Comparison of ENCODE assay signal across 9 mouse cellular contexts in genomic region chr5:103211101-103211848, GRCm38 (mm10). TPM values are rescaled to one million over a fixed set of nuclear protein-coding genes. Genes with fewer than 3 reads are reported as not detected.
DNase-seq lines count a peak whose midpoint lies in the region; ATAC-seq and TF ChIP-seq lines count a peak whose summit lies in the region.
"Had no signal": no experiment of that assay in that cellular context is flagged by ENCODE, and none has a peak within 500 bp of the region (broad histone marks: within the 10 kb centered on the region; RNA-seq: fewer than 3 reads in every experiment).

TSS of gene Mapk10 (minus strand) at chr5:103211334.

- intact Hi-C loops in heart, postnatal 10 days (cut with DNase I) = loop anchor here (2.0 kb wide), 1 partner anchor 34 kb away; no protein-coding TSS in a partner anchor

- no peak within 1 kb of the TSS for H3K9ac ChIP-seq in lung, embryonic 14.5 days
- H3K9ac ChIP-seq in forebrain, embryonic 12.5 days = peak within 1 kb of the TSS; percentile 65
- H3K9ac ChIP-seq in liver, embryonic 11.5 days (ENCODE audit: low read depth, low read length) = no peak within 1 kb of the TSS
- H3K9ac ChIP-seq: liver, embryonic 15.5 days had no signal

- H3K4me3 ChIP-seq in lung, embryonic 14.5 days (ENCODE audit: low read depth, low read length) = no peak within 1 kb of the TSS
- H3K4me3 ChIP-seq in lung, adult 2 months (replicated peaks; ENCODE audit: extremely low read depth, low read depth, low read length) = no peak within 1 kb of the TSS
- peak within 1 kb of the TSS; percentile 45 for H3K4me3 ChIP-seq in forebrain, embryonic 12.5 days (replicated peaks)
- no peak within 1 kb of the TSS for H3K4me3 ChIP-seq in liver, embryonic 11.5 days (ENCODE audit: low read depth, low read length)
- H3K4me3 ChIP-seq: liver, embryonic 15.5 days had no signal

- H3K4me1 ChIP-seq in lung, embryonic 14.5 days (ENCODE audit: insufficient read depth) = no peaks in the 10 kb centered on the region; the same call in 1 of the 2 replicates
- H3K4me1 ChIP-seq in lung, adult 2 months (ENCODE audit: control insufficient read depth, insufficient read depth, low read length) = no peaks in the 10 kb centered on the region
- peaks cover 30% of the 10 kb centered on the region for H3K4me1 ChIP-seq in forebrain, embryonic 12.5 days
- no peaks in the 10 kb centered on the region for H3K4me1 ChIP-seq in liver, embryonic 11.5 days (replicated peaks; ENCODE audit: control insufficient read depth, insufficient read depth, low read length)
- H3K4me1 ChIP-seq: liver, embryonic 15.5 days had no signal

- DNase-seq in lung, embryonic 14.5 days = peak; percentile 89
- no peak for DNase-seq in lung, adult 2 months
- DNase-seq in heart, postnatal 10 days = peak; percentile 63 to 70
- peak; percentile 66 for DNase-seq in kidney, postnatal 14 days
- DNase-seq in liver, embryonic 11.5 days (ENCODE audit: low spot score) = no peak
- DNase-seq in retina, adult 2 months (ENCODE audit: low read depth, low spot score) = peak; percentile 60
- no peak for DNase-seq in urinary bladder, postnatal 10 days (ENCODE audit: low spot score)

- no peak for TF ChIP-seq CTCF in lung, embryonic 14.5 days (IDR thresholded peaks at IDR 0.05; ENCODE audit: low read depth)
- no peak for TF ChIP-seq CTCF in lung, adult 2 months (IDR thresholded peaks at IDR 0.05; ENCODE audit: insufficient read depth, low read length)

- peak; percentile 99 for ATAC-seq in lung, embryonic 14.5 days (ENCODE audit: insufficient read depth)
- peak; percentile 100 for ATAC-seq in forebrain, embryonic 12.5 days (ENCODE audit: low FRiP score)
- ATAC-seq in liver, embryonic 11.5 days (replicated peaks; ENCODE audit: low FRiP score) = peak; percentile 56; the same call in 1 of the 2 replicates

- 10% methylated on average over 14 of the region's 16 CpGs for WGBS in lung, embryonic 14.5 days
- 11% methylated on average over 16 of the region's 16 CpGs for WGBS in lung, adult 2 months
- 8% methylated on average over 16 of the region's 16 CpGs for WGBS in forebrain, embryonic 12.5 days
- 12% methylated on average over 16 of the region's 16 CpGs for WGBS in liver, embryonic 11.5 days

- H3K9me3 ChIP-seq in lung, embryonic 14.5 days (ENCODE audit: low read depth, low read length) = no peaks in the 10 kb centered on the region
- H3K9me3 ChIP-seq in forebrain, embryonic 12.5 days = no peaks in the 10 kb centered on the region
- no peaks in the 10 kb centered on the region for H3K9me3 ChIP-seq in liver, embryonic 11.5 days (ENCODE audit: control insufficient read depth, low read length)
- H3K9me3 ChIP-seq: liver, embryonic 15.5 days had no signal

- H3K4me2 ChIP-seq in lung, embryonic 14.5 days = peak within 1 kb of the TSS; percentile 50
- H3K4me2 ChIP-seq in forebrain, embryonic 12.5 days = peak within 1 kb of the TSS; percentile 53
- H3K4me2 ChIP-seq in liver, embryonic 11.5 days = peak within 1 kb of the TSS; percentile 33
- H3K4me2 ChIP-seq: liver, embryonic 15.5 days had no signal

- TF ChIP-seq POLR2A in lung, adult 2 months (IDR thresholded peaks at IDR 0.05; ENCODE audit: borderline replicate concordance, extremely low read depth, low read depth, low read length) = no peak

- H3K27ac ChIP-seq in lung, embryonic 14.5 days (ENCODE audit: low read depth) = no peak within 1 kb of the TSS
- peak within 1 kb of the TSS; percentile 85 for H3K27ac ChIP-seq in forebrain, embryonic 12.5 days
- H3K27ac ChIP-seq in liver, embryonic 11.5 days (ENCODE audit: low read depth, low read length) = no peak within 1 kb of the TSS
- H3K27ac ChIP-seq: liver, embryonic 15.5 days had no signal

- no peaks in the 10 kb centered on the region for H3K36me3 ChIP-seq in lung, embryonic 14.5 days (ENCODE audit: insufficient read depth)
- no peaks in the 10 kb centered on the region for H3K36me3 ChIP-seq in forebrain, embryonic 12.5 days (replicated peaks)
- no peaks in the 10 kb centered on the region for H3K36me3 ChIP-seq in liver, embryonic 11.5 days (ENCODE audit: control insufficient read depth, insufficient read depth, low read length)
- H3K36me3 ChIP-seq: liver, embryonic 15.5 days had no signal

- no peaks in the 10 kb centered on the region for H3K27me3 ChIP-seq in lung, embryonic 14.5 days (ENCODE audit: insufficient read depth, low read length)
- no peaks in the 10 kb centered on the region for H3K27me3 ChIP-seq in forebrain, embryonic 12.5 days
- H3K27me3 ChIP-seq in liver, embryonic 11.5 days (replicated peaks; ENCODE audit: control insufficient read depth, insufficient read depth, low read length) = no peaks in the 10 kb centered on the region
- H3K27me3 ChIP-seq: liver, embryonic 15.5 days had no signal

RNA-seq across cellular contexts. Expression of gene Mapk10, which starts in this region (rescaled TPM):
- polyA plus RNA-seq in lung, embryonic 14.5 days (2014; fragmentation: Nextera tagmentation; extraction: Ambion mirVana) = 0.66 and 0.89 TPM in 2 replicates
- 1.1 and 1.2 TPM in 2 replicates for polyA plus RNA-seq in lung, adult 2 months (2012; rRNA removed)
- 41.7 and 55.1 TPM in 2 replicates for polyA plus RNA-seq in forebrain, embryonic 12.5 days (2016; fragmentation: Nextera tagmentation; extraction: Ambion mirVana)
- total RNA-seq in heart, postnatal 10 days (2021) = 10 to 100 TPM; 30.0 to 37.4 TPM
- polyA plus RNA-seq in liver, embryonic 11.5 days (2014; fragmentation: Nextera tagmentation; extraction: Ambion mirVana) = 0.32 and 0.44 TPM in 2 replicates

Comparison
In these comparisons a context has a peak if more than half of its experiments do, and no peak if none do; other contexts are left out.
1. RNA of gene Mapk10 (polyA plus RNA-seq): 41.7 to 55.1 TPM in forebrain, embryonic 12.5 days; 1.1 to 1.2 TPM in lung, adult 2 months, 0.66 to 0.89 TPM in lung, embryonic 14.5 days and 0.32 to 0.44 TPM in liver, embryonic 11.5 days; every median in the first group is over 10 times any median in the second.
2. Peak in DNase-seq, ATAC-seq and H3K4me2 ChIP-seq in lung, embryonic 14.5 days; RNA of the gene not detected or under 1 TPM.
3. Peak in ATAC-seq and H3K4me2 ChIP-seq in liver, embryonic 11.5 days; RNA of the gene not detected or under 1 TPM.
4. DNase-seq: peak in heart, postnatal 10 days (2 of 2), kidney, postnatal 14 days (single experiment) and retina, adult 2 months (single experiment); none in lung, adult 2 months (single experiment), liver, embryonic 11.5 days (single experiment) and urinary bladder, postnatal 10 days (single experiment).
5. Peak in every context shown above with its lines, with median percentiles within 50 percentile points of each other: ATAC-seq and H3K4me2 ChIP-seq.